ENCODE assay signal across 17 mouse cellular contexts in genomic region chr6:134656527-134656926, GRCm38 (mm10). TPM values are rescaled to one million over a fixed set of nuclear protein-coding genes. Genes with fewer than 3 reads are reported as not detected.
DNase-seq lines count a peak whose midpoint lies in the region; ATAC-seq and TF ChIP-seq lines count a peak whose summit lies in the region.
"Had no signal": no experiment of that assay in that cellular context is flagged by ENCODE, and none has a peak within 500 bp of the region (broad histone marks: within the 10 kb centered on the region; RNA-seq: fewer than 3 reads in every experiment).

No protein-coding gene starts in this region.

- H3K9me3 ChIP-seq in forebrain, embryonic 10.5 days: no peaks in the 10 kb centered on the region
- no peaks in the 10 kb centered on the region for H3K9me3 ChIP-seq in forebrain, embryonic 13.5 days (replicated peaks)
- no peaks in the 10 kb centered on the region for H3K9me3 ChIP-seq in heart, postnatal 0 days (replicated peaks; ENCODE audit: control insufficient read depth, low read length)
- H3K9me3 ChIP-seq in stomach, embryonic 16.5 days (replicated peaks; ENCODE audit: control insufficient read depth, low read length): no peaks in the 10 kb centered on the region
- H3K9me3 ChIP-seq in stomach, postnatal 0 days (ENCODE audit: control insufficient read depth, low read length): no peaks in the 10 kb centered on the region
- H3K9me3 ChIP-seq: liver, embryonic 15.5 days; stomach, embryonic 15.5 days had no signal

- ATAC-seq in forebrain, embryonic 13.5 days: no peak
- ATAC-seq in heart, postnatal 0 days (ENCODE audit: insufficient read depth, low read depth): no peak; the same call in 1 of the 2 replicates
- ATAC-seq in stomach, embryonic 16.5 days (ENCODE audit: insufficient read depth, low FRiP score): no peak
- no peak for ATAC-seq in stomach, postnatal 0 days (ENCODE audit: low FRiP score, low TSS enrichment)
- ATAC-seq: intestine, embryonic 16.5 days; Patski had no signal

- H3K27ac ChIP-seq in forebrain, embryonic 10.5 days: peak overlapping the region; percentile 21
- no peak overlapping the region for H3K27ac ChIP-seq in forebrain, embryonic 13.5 days
- peak overlapping the region; percentile 60 for H3K27ac ChIP-seq in heart, postnatal 0 days (ENCODE audit: low read depth)
- 0 out of 2 replicates have a peak overlapping the region, but pooled peaks have one; percentile 6 for H3K27ac ChIP-seq in stomach, embryonic 16.5 days (ENCODE audit: low read length)
- no peak overlapping the region; the same call in 1 of the 2 replicates for H3K27ac ChIP-seq in stomach, postnatal 0 days (replicated peaks)
- H3K27ac ChIP-seq: hindbrain, embryonic 14.5 days; liver, embryonic 15.5 days; stomach, embryonic 15.5 days had no signal

- H3K9ac ChIP-seq in forebrain, embryonic 13.5 days: no peak overlapping the region
- no peak overlapping the region for H3K9ac ChIP-seq in heart, postnatal 0 days (replicated peaks; ENCODE audit: low read depth, low read length)
- H3K9ac ChIP-seq in stomach, embryonic 16.5 days (ENCODE audit: low read length): no peak overlapping the region
- no peak overlapping the region for H3K9ac ChIP-seq in stomach, postnatal 0 days (ENCODE audit: low read length)
- H3K9ac ChIP-seq: hindbrain, embryonic 14.5 days; liver, embryonic 15.5 days; stomach, embryonic 15.5 days had no signal

- intact Hi-C loops in heart, postnatal 14 days (cut with DNase I): loop anchor here (5.0 kb wide), 1 partner anchor 291 kb away; no protein-coding TSS in a partner anchor

- no peak overlapping the region for H3K4me3 ChIP-seq in forebrain, embryonic 10.5 days
- no peak overlapping the region for H3K4me3 ChIP-seq in forebrain, embryonic 13.5 days
- H3K4me3 ChIP-seq in heart, postnatal 0 days (ENCODE audit: low read depth, low read length): no peak overlapping the region
- no peak overlapping the region for H3K4me3 ChIP-seq in stomach, embryonic 16.5 days (replicated peaks; ENCODE audit: low read length)
- no peak overlapping the region for H3K4me3 ChIP-seq in stomach, postnatal 0 days (ENCODE audit: low read depth, low read length)
- H3K4me3 ChIP-seq: liver, embryonic 15.5 days; stomach, embryonic 15.5 days had no signal

- WGBS in forebrain, embryonic 10.5 days: 76% methylated on average over 4 of the region's 4 CpGs
- 84% methylated on average over 4 of the region's 4 CpGs for WGBS in forebrain, embryonic 13.5 days
- WGBS in heart, postnatal 0 days: 68% methylated on average over 4 of the region's 4 CpGs
- 79% methylated on average over 4 of the region's 4 CpGs for WGBS in stomach, embryonic 16.5 days
- WGBS in stomach, postnatal 0 days: 70% methylated on average over 4 of the region's 4 CpGs

- DNase-seq in forebrain, embryonic 10.5 days (ENCODE audit: extremely low spot score, low spot score): no peak
- peak; percentile 58 for DNase-seq in heart, postnatal 0 days (ENCODE audit: low spot score)
- DNase-seq in heart, postnatal 14 days: no peak
- no peak for DNase-seq in stomach, postnatal 0 days (ENCODE audit: low spot score)
- no peak for DNase-seq in cerebellum, postnatal 4 days (ENCODE audit: low spot score in 2 of 2)
- DNase-seq in layer of hippocampus, adult 8-10 months (ENCODE audit: low spot score in 2 of 2): no peak
- DNase-seq: cerebellum, postnatal 36 days; kidney, postnatal 4 days; midbrain, embryonic 14.5 days; thymus, postnatal 14 days had no signal

- no peaks in the 10 kb centered on the region for H3K27me3 ChIP-seq in forebrain, embryonic 10.5 days (ENCODE audit: poor library complexity, severe bottlenecking)
- H3K27me3 ChIP-seq in forebrain, embryonic 13.5 days: no peaks in the 10 kb centered on the region
- H3K27me3 ChIP-seq in heart, postnatal 0 days (ENCODE audit: control insufficient read depth, insufficient read depth, low read length): no peaks in the 10 kb centered on the region
- H3K27me3 ChIP-seq in stomach, embryonic 16.5 days (ENCODE audit: control insufficient read depth, insufficient read depth, low read length): no peaks in the 10 kb centered on the region
- H3K27me3 ChIP-seq in stomach, postnatal 0 days (ENCODE audit: control insufficient read depth, insufficient read depth, low read length): no peaks in the 10 kb centered on the region
- H3K27me3 ChIP-seq: liver, embryonic 15.5 days; Patski; stomach, embryonic 15.5 days had no signal

- no peaks in the 10 kb centered on the region for H3K36me3 ChIP-seq in forebrain, embryonic 10.5 days (replicated peaks)
- H3K36me3 ChIP-seq in forebrain, embryonic 13.5 days (ENCODE audit: poor library complexity, severe bottlenecking): no peaks in the 10 kb centered on the region
- no peaks in the 10 kb centered on the region for H3K36me3 ChIP-seq in heart, postnatal 0 days (replicated peaks; ENCODE audit: control insufficient read depth, insufficient read depth, low read length)
- H3K36me3 ChIP-seq in stomach, embryonic 16.5 days (ENCODE audit: control insufficient read depth, insufficient read depth, low read length): no peaks in the 10 kb centered on the region
- no peaks in the 10 kb centered on the region for H3K36me3 ChIP-seq in stomach, postnatal 0 days (ENCODE audit: control insufficient read depth, insufficient read depth, low read length)
- H3K36me3 ChIP-seq: liver, embryonic 15.5 days; stomach, embryonic 15.5 days had no signal

- TF ChIP-seq EP300 in heart, postnatal 0 days (IDR thresholded peaks at IDR 0.05; ENCODE audit: low read depth): no peak
- no peak for TF ChIP-seq EP300 in stomach, postnatal 0 days (optimal IDR thresholded peaks at IDR 0.05)

- no peak for TF ChIP-seq CTCF in heart, postnatal 0 days (IDR thresholded peaks at IDR 0.05; ENCODE audit: low read depth)
- TF ChIP-seq CTCF in stomach, postnatal 0 days (IDR thresholded peaks at IDR 0.05; ENCODE audit: low read depth): no peak

- H3K4me2 ChIP-seq in forebrain, embryonic 13.5 days: no peak overlapping the region
- no peak overlapping the region for H3K4me2 ChIP-seq in heart, postnatal 0 days (ENCODE audit: low read depth, low read length)
- H3K4me2 ChIP-seq in stomach, embryonic 16.5 days (ENCODE audit: low read depth, low read length): no peak overlapping the region
- H3K4me2 ChIP-seq in stomach, postnatal 0 days (replicated peaks; ENCODE audit: low read depth): no peak overlapping the region
- H3K4me2 ChIP-seq: hindbrain, embryonic 14.5 days; liver, embryonic 15.5 days; stomach, embryonic 15.5 days had no signal

- H3K4me1 ChIP-seq in forebrain, embryonic 10.5 days: 0 out of 2 replicates have a peak, but pooled peaks cover 9% of the 10 kb centered on the region
- H3K4me1 ChIP-seq in forebrain, embryonic 13.5 days: no peaks in the 10 kb centered on the region
- peaks cover 6% of the 10 kb centered on the region; the same call in 1 of the 2 replicates for H3K4me1 ChIP-seq in heart, postnatal 0 days (ENCODE audit: control insufficient read depth, insufficient read depth)
- H3K4me1 ChIP-seq in stomach, embryonic 16.5 days (ENCODE audit: control insufficient read depth, insufficient read depth, low read length): no peaks in the 10 kb centered on the region
- H3K4me1 ChIP-seq in stomach, postnatal 0 days (replicated peaks; ENCODE audit: control insufficient read depth, insufficient read depth): no peaks in the 10 kb centered on the region
- H3K4me1 ChIP-seq: stomach, embryonic 15.5 days had no signal

RNA-seq across cellular contexts. Expression of gene Borcs5, which starts 17.2 kb away (rescaled TPM):
- polyA plus RNA-seq in forebrain, embryonic 10.5 days (2016; fragmentation: Nextera tagmentation; extraction: Ambion mirVana): 18.4 and 20.1 TPM in 2 replicates
- polyA plus RNA-seq in forebrain, embryonic 13.5 days (2015; fragmentation: Nextera tagmentation; extraction: Ambion mirVana): 35.5 and 40.2 TPM in 2 replicates
- total RNA-seq in heart, postnatal 0 days (2014; rRNA removed; ENCODE audit: low replicate concordance): 22.6 and 27.9 TPM in 2 replicates
- 18.6 and 19.2 TPM in 2 replicates for polyA plus RNA-seq in heart, postnatal 0 days (2015; fragmentation: Nextera tagmentation; extraction: Ambion mirVana)
- total RNA-seq in heart, postnatal 14 days (2021): 1 to 10 TPM; 9.1 to 9.9 TPM
- 16.5 and 17.7 TPM in 2 replicates for polyA plus RNA-seq in stomach, embryonic 16.5 days (2015; fragmentation: Nextera tagmentation; extraction: Ambion mirVana)
- 17.7 and 20.7 TPM in 2 replicates for polyA plus RNA-seq in stomach, postnatal 0 days (2015; fragmentation: Nextera tagmentation; extraction: Ambion mirVana)
- total RNA-seq in layer of hippocampus, adult 8-10 months (2022): 10 to 100 TPM; 32.1 to 39.9 (median 34.0) TPM

RNA-seq across cellular contexts. Expression of gene Mansc1, which starts 24.2 kb away (rescaled TPM):
- polyA plus RNA-seq in forebrain, embryonic 10.5 days (2016; fragmentation: Nextera tagmentation; extraction: Ambion mirVana): 0.55 and 0.63 TPM in 2 replicates
- polyA plus RNA-seq in forebrain, embryonic 13.5 days (2015; fragmentation: Nextera tagmentation; extraction: Ambion mirVana): 0.77 and 0.89 TPM in 2 replicates
- 8.8 and 17.0 TPM in 2 replicates for total RNA-seq in heart, postnatal 0 days (2014; rRNA removed; ENCODE audit: low replicate concordance)
- 7.3 and 7.4 TPM in 2 replicates for polyA plus RNA-seq in heart, postnatal 0 days (2015; fragmentation: Nextera tagmentation; extraction: Ambion mirVana)
- 1 to 10 TPM; 5.5 to 7.4 TPM for total RNA-seq in heart, postnatal 14 days (2021)
- 9.9 and 13.5 TPM in 2 replicates for polyA plus RNA-seq in stomach, embryonic 16.5 days (2015; fragmentation: Nextera tagmentation; extraction: Ambion mirVana)
- 17.1 and 18.2 TPM in 2 replicates for polyA plus RNA-seq in stomach, postnatal 0 days (2015; fragmentation: Nextera tagmentation; extraction: Ambion mirVana)
- total RNA-seq in layer of hippocampus, adult 8-10 months (2022): 10 to 100 TPM in 2 of 4 experiments, 1 to 10 TPM in 2; 8.0 to 11.6 (median 10.4) TPM
- polyA plus RNA-seq: Patski had no signal

Comparison
In these comparisons a context has a peak if more than half of its experiments do, and no peak if none do; other contexts are left out.
1. H3K27ac ChIP-seq: peak in forebrain, embryonic 10.5 days (single experiment), heart, postnatal 0 days (single experiment) and stomach, embryonic 16.5 days (single experiment); none in forebrain, embryonic 13.5 days (single experiment) and stomach, postnatal 0 days (single experiment).